10 mouse cellular contexts compared by ENCODE assay signal in genomic region chr14:59806910-59807309, GRCm38 (mm10).
A peak's percentile ranks its signal among the peaks of the same experiment; 100 is the strongest.
DNase-seq lines count a peak whose midpoint lies in the region; ATAC-seq and TF ChIP-seq lines count a peak whose summit lies in the region.
"Had no signal": no experiment of that assay in that cellular context is flagged by ENCODE, and none has a peak within 500 bp of the region (broad histone marks: within the 10 kb centered on the region; RNA-seq: fewer than 3 reads in every experiment).

No protein-coding gene starts in this region.

- H3K4me2 ChIP-seq in hindbrain, postnatal 0 days (ENCODE audit: low read depth, low read length), result no peak overlapping the region
- H3K4me2 ChIP-seq in hindbrain, embryonic 13.5 days, result no peak overlapping the region
- no peak overlapping the region for H3K4me2 ChIP-seq in neural tube, embryonic 15.5 days

- WGBS in hindbrain, postnatal 0 days, result 31% methylated on average over 4 of the region's 4 CpGs
- WGBS in hindbrain, embryonic 13.5 days, result 55% methylated on average over 4 of the region's 4 CpGs
- WGBS in neural tube, embryonic 15.5 days, result 47% methylated on average over 4 of the region's 4 CpGs
- 83% methylated on average over 4 of the region's 4 CpGs for WGBS in thymus, adult 2 months

- H3K9me3 ChIP-seq in hindbrain, postnatal 0 days (ENCODE audit: low read length), result no peaks in the 10 kb centered on the region
- H3K9me3 ChIP-seq in hindbrain, embryonic 13.5 days, result no peaks in the 10 kb centered on the region
- H3K9me3 ChIP-seq in neural tube, embryonic 15.5 days (replicated peaks), result no peaks in the 10 kb centered on the region
- H3K9me3 ChIP-seq: midbrain, embryonic 10.5 days had no signal

- no peak for TF ChIP-seq POLR2A in thymus, adult 2 months (IDR thresholded peaks at IDR 0.05; ENCODE audit: control insufficient read depth, extremely low read depth, insufficient read depth, low read length, poor library complexity)

- H3K4me1 ChIP-seq in hindbrain, postnatal 0 days (ENCODE audit: insufficient read depth, low read length), result no peaks in the 10 kb centered on the region
- H3K4me1 ChIP-seq in hindbrain, embryonic 13.5 days (replicated peaks), result 0 out of 2 replicates have a peak, but pooled peaks cover 7% of the 10 kb centered on the region
- H3K4me1 ChIP-seq in neural tube, embryonic 15.5 days, result peaks cover 6% of the 10 kb centered on the region; the same call in 1 of the 2 replicates
- H3K4me1 ChIP-seq in thymus, adult 2 months (replicated peaks; ENCODE audit: control insufficient read depth, insufficient read depth, low read length), result no peaks in the 10 kb centered on the region

- ATAC-seq in hindbrain, postnatal 0 days, result no peak
- no peak for ATAC-seq in hindbrain, embryonic 13.5 days (ENCODE audit: low FRiP score)
- ATAC-seq in neural tube, embryonic 15.5 days (ENCODE audit: low FRiP score), result no peak

- H3K36me3 ChIP-seq in hindbrain, postnatal 0 days (ENCODE audit: insufficient read depth, low read length), result no peaks in the 10 kb centered on the region
- H3K36me3 ChIP-seq in hindbrain, embryonic 13.5 days, result no peaks in the 10 kb centered on the region
- no peaks in the 10 kb centered on the region for H3K36me3 ChIP-seq in neural tube, embryonic 15.5 days
- H3K36me3 ChIP-seq in thymus, adult 2 months (ENCODE audit: control insufficient read depth, insufficient read depth, low read length), result no peaks in the 10 kb centered on the region
- H3K36me3 ChIP-seq: hindbrain, embryonic 10.5 days; midbrain, embryonic 10.5 days had no signal

- no peak overlapping the region for H3K9ac ChIP-seq in hindbrain, postnatal 0 days (replicated peaks; ENCODE audit: low read length)
- H3K9ac ChIP-seq in hindbrain, embryonic 13.5 days, result no peak overlapping the region
- H3K9ac ChIP-seq in neural tube, embryonic 15.5 days (replicated peaks), result no peak overlapping the region

- H3K4me3 ChIP-seq in hindbrain, postnatal 0 days (ENCODE audit: low read length), result no peak overlapping the region
- H3K4me3 ChIP-seq in hindbrain, embryonic 13.5 days, result no peak overlapping the region
- H3K4me3 ChIP-seq in neural tube, embryonic 15.5 days (replicated peaks), result no peak overlapping the region
- H3K4me3 ChIP-seq in thymus, adult 2 months (ENCODE audit: control insufficient read depth, insufficient read depth, low read length), result no peak overlapping the region
- H3K4me3 ChIP-seq: hindbrain, embryonic 10.5 days; midbrain, embryonic 10.5 days had no signal

- peak; percentile 62 for DNase-seq in hindbrain, postnatal 0 days (ENCODE audit: low spot score)
- DNase-seq in right cerebral cortex, postnatal 4 days, result peak; percentile 47
- DNase-seq in right cerebral cortex, postnatal 25 days, result no peak
- peak; percentile 3 to 30 for DNase-seq in layer of hippocampus, adult 18-20 months (ENCODE audit: low spot score in 2 of 2)
- DNase-seq in thymus, adult 2 months, result no peak
- DNase-seq: gastrocnemius, postnatal 14 days had no signal

- TF ChIP-seq CTCF in hindbrain, postnatal 0 days (IDR thresholded peaks at IDR 0.05; ENCODE audit: low read depth), result no peak
- TF ChIP-seq CTCF in thymus, adult 2 months (IDR thresholded peaks at IDR 0.05; ENCODE audit: borderline replicate concordance, control insufficient read depth, extremely low read depth, insufficient read depth, low read length, poor library complexity), result no peak

- no peak overlapping the region for H3K27ac ChIP-seq in hindbrain, postnatal 0 days
- no peak overlapping the region for H3K27ac ChIP-seq in hindbrain, embryonic 13.5 days
- no peak overlapping the region for H3K27ac ChIP-seq in neural tube, embryonic 15.5 days (replicated peaks)
- no peak overlapping the region for H3K27ac ChIP-seq in thymus, adult 2 months (ENCODE audit: control insufficient read depth, insufficient read depth, low read length)
- H3K27ac ChIP-seq: hindbrain, embryonic 10.5 days; midbrain, embryonic 10.5 days had no signal

- H3K27me3 ChIP-seq in hindbrain, postnatal 0 days (ENCODE audit: insufficient read depth, low read length), result no peaks in the 10 kb centered on the region
- no peaks in the 10 kb centered on the region for H3K27me3 ChIP-seq in hindbrain, embryonic 13.5 days
- H3K27me3 ChIP-seq in neural tube, embryonic 15.5 days (replicated peaks), result no peaks in the 10 kb centered on the region
- H3K27me3 ChIP-seq in thymus, adult 2 months (ENCODE audit: control insufficient read depth, insufficient read depth, low read length), result no peaks in the 10 kb centered on the region

Comparison
In these comparisons a context has a peak if more than half of its experiments do, and no peak if none do; other contexts are left out.
1. DNase-seq: peak in hindbrain, postnatal 0 days (single experiment), right cerebral cortex, postnatal 4 days (single experiment) and layer of hippocampus, adult 18-20 months (2 of 2); none in right cerebral cortex, postnatal 25 days (single experiment) and thymus, adult 2 months (single experiment).